Mouse (Mus musculus) small intestine, adult 2 months (tissue): ENCODE results near the gene Atp8a1. TPM values are rescaled to one million over a fixed set of nuclear protein-coding genes. Genes with fewer than 3 reads are reported as not detected.

Source experiments
- H3K27ac ChIP-seq: fragments of 200-500 bp; 2 replicates; pipeline ENCODE4 v1.5.1; 2012; ENCODE audit warnings: low read depth, low read length, control low read depth, inconsistent platforms; ENCODE audit not compliant: insufficient read depth
- H3K27me3 ChIP-seq: fragments of 200-500 bp; 2 replicates; pipeline ENCODE4 v1.6.1; 2012; ENCODE audit warnings: mild to moderate bottlenecking, moderate library complexity, low read length, inconsistent platforms; ENCODE audit not compliant: control insufficient read depth, insufficient read depth
- H3K36me3 ChIP-seq: fragments of 200-500 bp; 2 replicates; pipeline ENCODE4 v1.6.1; 2012; ENCODE audit warnings: mild to moderate bottlenecking, low read length, control low read depth, inconsistent platforms; ENCODE audit not compliant: control insufficient read depth, insufficient read depth
- H3K4me1 ChIP-seq: fragments of 200-500 bp; 2 replicates; pipeline ENCODE4 v1.6.1; 2012; ENCODE audit warnings: low read length, inconsistent platforms, mixed read lengths; ENCODE audit not compliant: control insufficient read depth, insufficient read depth, insufficient read length
- H3K4me3 ChIP-seq: fragments of 200-500 bp; 2 replicates; pipeline ENCODE4 v1.5.1; 2012; ENCODE audit warnings: low read depth, mild to moderate bottlenecking, control low read depth, inconsistent platforms, low read length, moderate library complexity
- CTCF ChIP-seq: fragments of 200-500 bp; IDR thresholded peaks from 2 replicates; pipeline ENCODE4 v1.5.1; 2012; ENCODE audit warnings: low read depth, mild to moderate bottlenecking, control low read depth, inconsistent platforms, low read length, moderate library complexity, mixed read lengths; ENCODE audit not compliant: insufficient replicate concordance, insufficient read length; ENCODE audit errors: extremely low read depth
- POLR2A ChIP-seq: fragments of 200-500 bp; IDR thresholded peaks from 2 replicates; pipeline ENCODE4 v1.6.1; 2012; ENCODE audit warnings: low read depth, mild to moderate bottlenecking, control low read depth, inconsistent platforms, low read length, moderate library complexity
- WGBS: fragments of 180-500 bp; shearing (Covaris S2); methylation state at CpG from one replicate; pipeline ENCODE4 v1.1.7; 2018; 5-methylcytosine and 5-hydroxymethylcytosine counted together
- polyA plus RNA-seq: library from polyadenylated mRNA; depleted of rRNA; stranded (reverse); fragments of >200 nt; gene quantifications from 2 replicates; pipeline ENCODE4 v1.2.3, GENCODE M21; 2012

The Atp8a1 gene
- polyA plus RNA-seq, 1 experiment, result 18.6 TPM

DNA sequence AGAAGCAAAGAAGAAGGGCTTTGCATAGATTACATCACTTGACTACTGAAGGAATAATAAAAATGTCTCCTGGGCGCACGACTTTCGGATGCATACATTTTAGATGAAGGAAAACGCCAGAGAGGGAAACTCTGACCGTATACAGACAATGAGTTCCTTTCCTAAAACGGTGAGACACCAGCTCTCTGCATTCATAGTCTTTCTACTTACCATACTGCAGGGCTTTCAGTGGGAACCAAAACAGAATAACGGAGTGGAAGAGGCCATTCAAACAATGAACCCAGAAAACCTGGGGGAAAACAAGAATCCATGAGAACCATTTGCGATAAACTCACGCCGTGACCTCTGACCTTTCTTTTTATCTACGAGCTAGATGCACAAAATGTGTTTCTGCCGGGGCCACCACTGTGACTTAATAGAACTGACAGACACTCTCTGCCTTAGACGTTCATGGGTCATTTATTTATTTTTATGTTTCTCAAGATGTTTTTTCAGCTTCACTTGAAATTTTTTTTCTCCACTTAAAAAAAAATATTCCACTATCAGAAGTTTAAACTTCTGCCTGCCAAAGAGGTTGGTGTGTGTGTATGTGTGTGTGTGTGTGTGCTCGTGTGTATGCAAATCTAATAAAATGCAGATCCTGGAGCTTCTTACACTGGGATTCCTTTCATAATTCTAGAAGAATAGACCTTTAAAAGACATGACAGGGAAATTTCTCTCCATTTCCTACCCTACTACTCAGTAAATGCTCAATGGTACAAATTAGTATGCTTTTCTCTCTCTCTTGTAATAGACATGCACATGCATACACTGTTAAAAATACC is 191.3 kb downstream of the Atp8a1 start:
- 89% methylated on average over 14 of the region's 14 CpGs for WGBS

DNA sequence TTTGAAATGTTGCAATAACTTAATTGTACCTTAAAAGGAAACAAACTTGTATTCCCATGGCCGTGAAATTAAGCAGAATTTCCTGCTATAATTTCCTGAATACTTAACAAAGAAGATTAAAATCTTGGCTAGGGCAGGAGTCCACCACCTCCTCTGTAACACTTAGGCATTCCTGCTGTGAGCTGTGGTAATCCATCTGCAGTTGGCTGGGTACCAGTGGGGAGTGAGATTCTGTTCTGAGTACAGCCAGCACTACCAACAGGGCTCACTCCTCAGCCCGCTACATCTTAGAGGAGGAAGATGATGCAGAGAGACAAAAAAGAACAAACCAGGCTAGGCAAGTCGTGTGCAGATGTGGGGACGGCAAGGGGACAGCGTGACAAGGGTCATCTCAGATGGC is 192.7 kb downstream of the Atp8a1 start:
- TF ChIP-seq POLR2A (no peak), CTCF (no peak)
- WGBS, result 80% methylated on average over 5 of the region's 5 CpGs
- Histone ChIP-seq H3K4me3 (no peak overlapping the region), H3K27me3 (no peaks in the 10 kb centered on the region), H3K4me1 (0 out of 2 replicates have a peak, but pooled peaks cover 2% of the 10 kb centered on the region), H3K27ac (no peak overlapping the region), H3K36me3 (peaks cover 28% of the 10 kb centered on the region)

More for the DNA sequence above, 191.3 kb downstream of the Atp8a1 start:
- TF ChIP-seq POLR2A, result no peak
- no peak for TF ChIP-seq CTCF
- H3K4me3 ChIP-seq, result no peak overlapping the region
- H3K4me1 ChIP-seq, result 0 out of 2 replicates have a peak, but pooled peaks cover 2% of the 10 kb centered on the region
- H3K36me3 ChIP-seq, result peaks cover 28% of the 10 kb centered on the region
- H3K27me3 ChIP-seq, result no peaks in the 10 kb centered on the region
- H3K27ac ChIP-seq, result no peak overlapping the region

DNA sequence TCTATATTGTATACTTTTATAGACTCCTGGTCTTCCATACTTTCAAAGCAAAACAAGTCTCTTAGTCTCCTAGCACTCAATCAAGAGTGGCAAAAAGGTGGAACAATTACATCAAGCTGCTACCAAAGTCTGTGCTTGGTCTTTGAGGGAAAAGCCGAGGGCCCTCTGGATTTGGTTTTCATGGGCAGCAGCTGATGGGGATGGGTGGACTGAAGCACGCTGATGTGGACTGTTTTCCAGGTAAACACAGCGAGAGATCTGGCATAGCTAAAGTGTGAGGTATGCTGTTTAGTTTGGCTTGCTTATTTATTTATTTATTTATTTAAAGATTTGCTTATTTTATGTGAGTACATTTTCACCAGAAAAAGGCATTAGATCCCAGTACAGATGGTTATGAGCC is 193.7 kb downstream of the Atp8a1 start:
- Histone ChIP-seq H3K36me3 (peaks cover 28% of the 10 kb centered on the region), H3K4me3 (no peak overlapping the region), H3K4me1 (0 out of 2 replicates have a peak, but pooled peaks cover 2% of the 10 kb centered on the region), H3K27me3 (no peaks in the 10 kb centered on the region), H3K27ac (no peak overlapping the region)
- 93% methylated on average over 3 of the region's 3 CpGs for WGBS
- no peak for TF ChIP-seq CTCF

DNA sequence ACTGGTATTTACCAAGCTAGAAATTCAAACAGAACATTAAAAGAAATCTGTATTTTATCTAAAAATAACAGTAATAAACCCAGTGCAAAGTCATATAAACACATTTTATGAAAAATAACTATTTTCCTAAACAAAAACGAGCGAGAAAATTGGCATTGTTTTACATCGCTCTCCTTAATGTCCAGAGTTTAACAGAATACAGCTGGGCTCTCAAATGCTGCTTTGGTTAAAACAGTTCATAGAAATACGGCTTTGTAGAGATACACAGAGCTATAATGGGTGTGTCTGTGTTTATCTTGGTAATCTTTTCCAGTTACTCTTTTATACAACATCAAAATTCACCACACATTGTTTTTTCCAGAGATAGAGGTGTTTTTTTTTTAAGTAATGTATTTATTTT is 194.8 kb downstream of the Atp8a1 start:
- Histone ChIP-seq H3K27me3 (no peaks in the 10 kb centered on the region), H3K27ac (no peak overlapping the region), H3K4me3 (no peak overlapping the region), H3K4me1 (0 out of 2 replicates have a peak, but pooled peaks cover 2% of the 10 kb centered on the region), H3K36me3 (peaks cover 32% of the 10 kb centered on the region)
- TF ChIP-seq POLR2A (no peak), CTCF (no peak)
- 81% methylated on average over 4 of the region's 4 CpGs for WGBS

DNA sequence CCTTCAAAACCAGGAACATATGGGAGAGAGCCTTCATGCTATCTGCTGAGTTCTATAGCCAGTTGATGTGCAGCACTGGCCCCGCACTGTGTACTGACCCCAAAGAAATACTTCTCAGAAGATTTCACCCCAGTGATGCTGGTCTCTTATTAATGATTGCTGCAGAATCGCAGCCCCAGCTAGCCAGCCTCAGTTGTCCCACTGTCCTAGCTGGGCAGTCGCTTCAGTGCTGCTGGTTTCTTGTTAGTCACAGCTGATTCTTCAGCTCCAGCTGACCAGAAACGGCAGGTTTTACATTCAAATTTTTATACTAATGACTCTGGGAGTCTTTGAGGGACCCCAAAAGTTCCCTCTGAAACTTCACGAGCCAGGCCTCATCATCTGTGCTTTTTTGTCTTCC is 197.2 kb downstream of the Atp8a1 start:
- H3K36me3 ChIP-seq, result peaks cover 31% of the 10 kb centered on the region
- WGBS, result 94% methylated on average over 5 of the region's 5 CpGs
- H3K4me3 ChIP-seq, result no peak overlapping the region
- H3K4me1 ChIP-seq, result 0 out of 2 replicates have a peak, but pooled peaks cover 2% of the 10 kb centered on the region
- no peak overlapping the region for H3K27ac ChIP-seq
- H3K27me3 ChIP-seq, result no peaks in the 10 kb centered on the region
- TF ChIP-seq CTCF (no peak), POLR2A (no peak)

DNA sequence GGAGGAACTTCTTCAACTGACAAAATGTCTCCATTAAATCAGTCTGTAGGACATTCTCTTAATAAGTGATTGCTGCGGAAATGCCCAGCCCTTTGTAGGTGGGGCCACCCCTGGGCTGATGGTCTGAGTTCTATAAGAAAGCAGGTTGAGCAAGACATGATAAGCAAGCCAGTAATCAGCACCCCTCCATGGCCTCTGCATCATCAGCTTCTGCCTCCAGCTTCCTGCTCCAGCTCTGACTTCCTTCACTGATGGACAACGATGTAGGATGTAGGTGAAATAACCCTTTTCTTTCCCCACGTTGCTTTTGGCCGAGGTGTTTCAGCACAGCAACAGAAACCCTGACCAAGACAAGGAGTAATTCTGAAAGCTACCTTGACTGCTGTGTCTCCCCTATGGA is 198.1 kb downstream of the Atp8a1 start:
- H3K27me3 ChIP-seq, result no peaks in the 10 kb centered on the region
- H3K27ac ChIP-seq, result no peak overlapping the region
- whole genome bisulfite sequencing, result 87% methylated on average over 4 of the region's 4 CpGs
- no peaks in the 10 kb centered on the region for H3K4me1 ChIP-seq
- TF ChIP-seq CTCF, result no peak
- no peak for TF ChIP-seq POLR2A
- no peak overlapping the region for H3K4me3 ChIP-seq
- H3K36me3 ChIP-seq, result peaks cover 29% of the 10 kb centered on the region

DNA sequence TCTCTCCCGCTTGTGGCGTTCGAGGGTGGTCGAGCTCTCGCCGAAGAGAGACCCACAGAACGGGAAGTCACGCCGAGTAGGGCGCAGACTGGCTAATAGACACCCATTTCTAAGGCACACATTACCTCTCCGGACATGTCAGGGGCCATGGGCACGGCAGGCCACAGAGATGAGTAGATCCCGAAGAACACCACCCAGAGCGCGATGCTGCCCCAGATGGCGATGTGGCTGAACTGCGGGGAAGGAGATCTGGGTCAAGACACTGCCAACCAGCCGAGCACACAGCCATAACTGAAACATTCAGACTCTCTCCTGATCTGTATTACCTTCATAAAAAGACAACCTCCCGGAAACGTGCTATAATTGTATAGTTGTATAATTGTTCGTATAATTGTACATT is 199.7 kb downstream of the Atp8a1 start:
- Histone ChIP-seq H3K4me3 (no peak overlapping the region), H3K27me3 (no peaks in the 10 kb centered on the region), H3K27ac (no peak overlapping the region), H3K4me1 (no peaks in the 10 kb centered on the region), H3K36me3 (peaks cover 31% of the 10 kb centered on the region)
- TF ChIP-seq POLR2A, result no peak
- peak; percentile 19; the same call in 1 of the 2 replicates for TF ChIP-seq CTCF
- WGBS, result 90% methylated on average over 21 of the region's 21 CpGs
